Mouse (Mus musculus) T-helper 17 cell (primary cell): ENCODE results near the gene Gpr21.

Experiments used
- in situ Hi-C, 2 experiments: fragments of 300-600 bp; cut with MboI, MseI; formaldehyde crosslinking; loops; 1 replicate in 1 of 2; 2 replicates in 1 of 2; pipeline ENCODE4 v1.15.1; 2025; ENCODE audit warnings: high pct_unique_total_duplicates in 2 of 2

Gpr21 gene

GRCm38 (mm10) chr2:37569888-37570287, 53.8 kb downstream of the Gpr21 start:
- in situ Hi-C loops = no loop called here
